Mouse (Mus musculus): ENCODE data around the gene Scyl1. TPM values are rescaled to one million over a fixed set of nuclear protein-coding genes. Genes with fewer than 3 reads are reported as not detected.
"Not testable (repeated sequence)": the region's sequence is repeated elsewhere in the genome, so short reads cannot be mapped to it uniquely, and the experiment has no call there.

Scyl1 gene
- polyA plus RNA-seq, 1 experiment from 2014 or later: 80.0 TPM

DNA sequence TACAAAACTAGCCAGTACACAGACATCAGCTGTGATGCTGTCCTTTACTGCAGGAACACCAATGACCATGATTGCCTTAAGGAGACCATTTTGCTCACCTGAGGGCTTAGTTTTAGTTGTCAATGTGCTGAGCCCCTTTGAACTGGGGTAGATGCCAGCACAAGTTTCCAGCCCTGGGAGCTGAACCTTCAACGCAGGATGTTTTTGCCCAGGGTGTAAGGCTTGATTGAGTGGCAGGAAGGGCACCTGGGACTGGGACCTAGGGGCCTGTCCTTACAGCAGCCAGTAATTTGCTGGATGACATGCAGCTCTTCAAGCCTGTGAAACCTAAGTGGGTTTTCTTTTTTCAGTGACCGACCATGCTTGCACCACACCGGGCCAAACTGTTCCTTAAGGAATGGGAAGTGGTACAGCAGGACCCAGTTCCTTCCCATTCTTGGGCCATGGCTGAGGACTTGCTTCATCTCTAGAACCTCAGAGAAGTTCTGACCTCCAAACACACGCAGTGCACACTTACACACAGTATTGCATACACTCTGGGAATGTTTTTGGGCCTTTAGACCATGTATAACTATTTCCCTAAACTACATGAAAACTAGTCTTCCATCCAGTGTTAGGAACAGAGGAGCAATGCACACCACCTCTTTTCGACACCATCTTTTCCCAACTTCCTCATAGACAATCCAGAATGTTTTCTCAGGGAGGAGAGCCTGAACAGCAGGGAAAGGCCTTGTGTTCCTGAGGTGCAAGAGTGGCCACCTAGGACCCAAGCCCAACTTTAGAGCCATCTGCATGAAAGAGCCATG is 23.8 kb upstream of the Scyl1 start:
- H3K36me3 ChIP-seq: peaks cover 41% of the 10 kb centered on the region
- ATAC-seq (ENCODE audit: insufficient number of reproducible peaks, insufficient read depth, low FRiP score, low TSS enrichment): peak; percentile 11; the same call in 1 of the 2 replicates
- no peaks in the 10 kb centered on the region for H3K9me3 ChIP-seq
- H3K4me1 ChIP-seq: peaks cover 21% of the 10 kb centered on the region
- WGBS: 41% methylated on average over 5 of the region's 5 CpGs
- H3K4me2 ChIP-seq (replicated peaks): 0 out of 2 replicates have a peak overlapping the region, but pooled peaks have one; percentile 4
- H3K27me3 ChIP-seq: no peaks in the 10 kb centered on the region
- H3K4me3 ChIP-seq: no peak overlapping the region
- no peak overlapping the region for H3K9ac ChIP-seq
- H3K27ac ChIP-seq: peak overlapping the region; percentile 52

DNA sequence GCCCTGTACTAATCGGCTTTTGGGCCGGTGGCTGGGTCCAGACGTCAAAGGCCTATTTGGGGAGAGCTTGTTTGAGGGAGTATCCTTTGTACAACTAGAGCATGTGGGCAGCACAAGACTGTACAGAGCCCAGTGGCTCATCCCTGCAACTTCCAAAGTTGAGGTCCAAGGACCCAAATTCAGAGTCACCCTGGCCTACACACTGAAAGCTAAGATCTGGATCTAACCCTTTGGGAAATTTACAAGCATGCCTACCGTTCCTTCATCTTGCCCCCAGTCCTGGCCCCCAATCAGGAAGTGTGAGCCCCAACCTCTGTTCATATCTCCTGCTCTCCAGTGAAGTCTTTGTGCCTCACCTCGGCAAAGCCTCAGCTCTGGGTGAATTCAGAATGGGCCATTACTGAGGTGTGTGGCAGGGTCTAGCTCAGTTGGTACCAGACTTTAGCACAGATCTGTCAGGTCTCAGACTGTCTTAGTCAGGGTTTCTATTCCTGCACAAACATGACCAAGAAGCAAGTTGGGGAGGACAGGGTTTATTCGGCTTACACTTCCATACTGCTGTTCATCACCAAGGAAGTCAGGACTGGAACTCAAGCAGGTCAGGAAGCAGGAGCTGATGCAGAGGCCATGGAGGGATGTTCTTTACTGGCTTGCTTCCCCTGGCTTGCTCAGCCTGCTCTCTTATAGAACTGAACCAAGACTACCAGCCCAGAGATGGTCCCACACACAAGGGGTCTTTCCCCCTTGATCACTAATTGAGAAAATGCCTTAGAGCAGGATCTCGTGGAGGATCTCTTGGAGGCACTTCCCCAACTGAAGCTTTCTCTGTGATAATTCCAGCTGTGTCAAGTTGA is 22.9 kb upstream of the Scyl1 start:
- H3K9me3 ChIP-seq: not testable (repeated sequence)
- H3K27ac ChIP-seq: peak overlapping the region; percentile 78

DNA sequence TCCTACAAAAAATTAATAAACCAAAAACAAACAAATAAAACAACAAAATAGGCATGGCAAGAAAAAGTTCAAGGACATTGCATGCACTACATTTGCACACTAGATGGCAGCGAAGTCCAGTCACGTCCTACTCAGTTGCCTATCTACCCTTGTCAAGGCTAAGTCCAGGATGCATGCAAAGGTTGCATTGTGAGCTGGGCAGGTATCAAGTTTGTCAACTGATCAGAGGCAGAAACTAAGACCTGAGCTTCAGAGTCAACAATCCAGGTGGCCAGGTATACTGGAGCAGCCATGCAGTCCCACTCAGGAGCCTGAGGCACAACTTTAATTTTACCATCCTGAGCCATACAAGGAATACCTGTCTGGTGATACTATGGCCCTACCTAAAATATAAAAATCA is 21.9 kb upstream of the Scyl1 start:
- Histone ChIP-seq H3K9ac (no peak overlapping the region), H3K27ac (no peak overlapping the region), H3K36me3 (peaks cover 34% of the 10 kb centered on the region), H3K9me3 (no peaks in the 10 kb centered on the region), H3K4me2 (replicated peaks) (no peak overlapping the region), H3K4me3 (no peak overlapping the region), H3K4me1 (peaks cover 21% of the 10 kb centered on the region), H3K27me3 (no peaks in the 10 kb centered on the region)
- peak; percentile 48; the same call in 1 of the 2 replicates for ATAC-seq (ENCODE audit: insufficient number of reproducible peaks, insufficient read depth, low FRiP score, low TSS enrichment)
- 2% methylated on average over 2 of the region's 2 CpGs for WGBS

More for the DNA sequence above, 22.9 kb upstream of the Scyl1 start:
- not testable (repeated sequence) for H3K27me3 ChIP-seq; H3K4me2 ChIP-seq (replicated peaks); H3K9ac ChIP-seq; H3K4me3 ChIP-seq
- 32% methylated on average over 7 of the region's 7 CpGs for WGBS
- ATAC-seq (ENCODE audit: insufficient number of reproducible peaks, insufficient read depth, low FRiP score, low TSS enrichment): peak; percentile 74
- Histone ChIP-seq H3K4me1 (peaks cover 21% of the 10 kb centered on the region), H3K36me3 (peaks cover 41% of the 10 kb centered on the region)

DNA sequence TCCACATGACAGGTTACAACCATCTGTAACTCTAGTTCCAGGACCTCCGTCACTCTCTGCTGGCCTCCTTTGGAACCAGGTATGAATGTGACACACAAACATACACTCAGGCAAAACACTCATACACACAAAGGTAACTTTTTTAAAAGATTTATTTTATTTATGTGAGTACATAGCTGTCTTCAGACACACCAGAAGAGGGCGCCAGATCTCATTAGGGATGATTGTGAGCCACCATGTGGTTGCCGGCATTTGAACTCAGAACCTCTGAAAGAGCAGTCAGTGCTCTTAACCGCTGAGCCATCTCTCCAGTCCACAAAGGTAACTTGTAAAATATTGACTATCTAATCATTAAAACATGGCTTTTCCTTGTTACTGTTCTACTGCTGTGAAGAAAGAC is 20.1 kb upstream of the Scyl1 start:
- Histone ChIP-seq H3K4me3 (no peak overlapping the region), H3K27ac (no peak overlapping the region), H3K9me3 (no peaks in the 10 kb centered on the region), H3K27me3 (no peaks in the 10 kb centered on the region), H3K4me2 (replicated peaks) (no peak overlapping the region), H3K4me1 (peaks cover 10% of the 10 kb centered on the region), H3K36me3 (peaks cover 16% of the 10 kb centered on the region), H3K9ac (no peak overlapping the region)
- no peak for ATAC-seq (ENCODE audit: insufficient number of reproducible peaks, insufficient read depth, low FRiP score, low TSS enrichment)
- WGBS: 71% methylated on average over 4 of the region's 4 CpGs

DNA sequence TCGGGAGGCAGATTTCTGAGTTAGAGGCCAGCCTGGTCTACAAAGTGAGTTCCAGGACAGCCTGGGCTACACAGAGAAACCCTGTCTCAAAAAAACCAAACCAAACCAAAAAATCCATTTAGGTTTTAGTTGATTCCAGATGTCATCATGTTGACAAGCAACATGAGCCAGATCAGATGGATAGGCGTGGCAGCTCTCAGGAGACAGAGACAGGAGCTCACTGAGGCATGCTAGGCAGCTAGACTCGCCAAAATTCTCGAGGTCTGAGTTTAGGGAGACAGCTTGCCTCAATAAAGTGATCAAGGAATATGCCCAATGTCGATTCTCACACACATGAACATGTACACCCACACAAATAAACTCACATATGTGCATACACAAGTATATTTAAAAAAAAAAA is 17.8 kb upstream of the Scyl1 start:
- no peak overlapping the region for H3K9ac ChIP-seq

DNA sequence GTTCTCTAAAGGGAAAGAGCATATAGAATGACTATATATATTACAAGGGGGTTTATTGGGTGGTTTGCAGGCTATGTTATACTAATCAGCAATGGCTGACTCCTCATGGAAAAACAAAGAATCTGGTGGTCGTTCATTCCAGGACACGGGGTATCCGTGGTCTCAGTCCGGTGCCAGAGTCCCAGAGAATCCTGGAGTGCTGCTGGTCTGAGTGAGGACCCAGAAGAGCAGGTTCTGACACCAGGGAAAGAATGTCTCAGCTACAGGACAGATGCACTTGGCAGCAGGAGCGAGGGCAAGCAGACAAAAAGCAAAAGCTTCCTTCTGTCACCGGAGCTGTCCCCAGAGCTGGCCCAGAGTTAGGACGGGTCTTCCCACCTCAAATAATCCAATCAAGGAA is 17.4 kb upstream of the Scyl1 start:
- no peak overlapping the region for H3K27ac ChIP-seq
- H3K9me3 ChIP-seq: no peaks in the 10 kb centered on the region
- H3K36me3 ChIP-seq: no peaks in the 10 kb centered on the region
- H3K4me1 ChIP-seq: no peaks in the 10 kb centered on the region
- no peak overlapping the region for H3K9ac ChIP-seq
- no peak overlapping the region for H3K4me2 ChIP-seq (replicated peaks)
- WGBS: 76% methylated on average over 7 of the region's 7 CpGs
- no peak overlapping the region for H3K4me3 ChIP-seq
- H3K27me3 ChIP-seq: no peaks in the 10 kb centered on the region
- ATAC-seq (ENCODE audit: insufficient number of reproducible peaks, insufficient read depth, low FRiP score, low TSS enrichment): no peak

More for the DNA sequence above, 17.8 kb upstream of the Scyl1 start:
- no peaks in the 10 kb centered on the region for H3K4me1 ChIP-seq
- no peak overlapping the region for H3K4me3 ChIP-seq
- no peaks in the 10 kb centered on the region for H3K27me3 ChIP-seq
- H3K36me3 ChIP-seq: no peaks in the 10 kb centered on the region
- WGBS: 55% methylated on average over 5 of the region's 5 CpGs
- H3K27ac ChIP-seq: no peak overlapping the region
- H3K9me3 ChIP-seq: no peaks in the 10 kb centered on the region
- H3K4me2 ChIP-seq (replicated peaks): no peak overlapping the region
- ATAC-seq (ENCODE audit: insufficient number of reproducible peaks, insufficient read depth, low FRiP score, low TSS enrichment): no peak

DNA sequence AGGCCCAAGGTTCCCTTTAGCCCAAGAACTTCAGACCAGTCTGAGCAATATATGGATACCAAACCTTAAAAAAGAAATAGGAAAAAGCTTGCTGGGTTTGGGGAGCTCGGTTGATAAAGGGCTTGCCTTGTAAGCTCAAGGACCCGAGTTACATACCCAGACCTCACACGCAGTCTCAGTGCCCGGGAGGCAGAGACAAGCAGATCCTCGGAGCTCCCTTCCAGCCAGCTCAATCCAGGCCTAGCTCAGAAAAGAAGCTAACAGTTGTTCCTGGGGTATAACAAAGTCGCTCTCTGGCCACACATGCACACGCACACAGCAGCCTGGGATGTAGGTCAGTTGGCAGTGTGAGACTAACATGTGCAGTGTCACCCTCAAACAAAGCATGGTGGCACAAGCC is 16.7 kb upstream of the Scyl1 start:
- no peak for ATAC-seq (ENCODE audit: insufficient number of reproducible peaks, insufficient read depth, low FRiP score, low TSS enrichment)
- Histone ChIP-seq H3K9me3 (no peaks in the 10 kb centered on the region), H3K27ac (no peak overlapping the region), H3K4me2 (replicated peaks) (no peak overlapping the region), H3K27me3 (no peaks in the 10 kb centered on the region), H3K4me1 (no peaks in the 10 kb centered on the region), H3K4me3 (no peak overlapping the region), H3K9ac (no peak overlapping the region), H3K36me3 (no peaks in the 10 kb centered on the region)
- 80% methylated on average over 7 of the region's 7 CpGs for WGBS

DNA sequence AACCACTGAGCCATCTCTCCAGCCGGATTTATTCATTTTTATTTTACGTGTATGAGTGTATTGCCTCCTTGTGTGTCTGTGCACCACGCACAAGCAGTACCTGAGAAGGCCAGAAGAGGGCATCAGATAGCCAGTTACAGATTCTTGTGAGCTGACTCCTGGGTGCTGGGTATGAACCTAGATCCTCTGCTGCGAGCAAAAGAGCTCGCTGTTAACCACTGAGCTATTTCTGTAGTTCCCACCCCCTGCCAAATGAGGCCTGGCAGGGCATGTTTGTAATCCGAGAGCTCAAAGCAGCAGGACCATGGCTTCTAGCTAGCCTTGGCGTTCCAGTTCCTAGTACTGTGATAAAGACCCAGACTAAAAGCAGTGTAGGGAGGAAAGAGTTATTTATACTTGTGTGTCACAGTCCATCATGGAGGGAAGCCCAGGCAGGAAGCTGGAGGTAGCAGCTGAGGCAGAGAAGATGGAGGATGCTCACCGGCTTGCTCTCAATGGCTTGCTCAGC is 16.0 kb upstream of the Scyl1 start:
- WGBS: 14% methylated on average over 8 of the region's 8 CpGs
- Histone ChIP-seq H3K4me1 (no peaks in the 10 kb centered on the region), H3K9me3 (no peaks in the 10 kb centered on the region), H3K36me3 (no peaks in the 10 kb centered on the region), H3K4me2 (replicated peaks) (no peak overlapping the region), H3K4me3 (no peak overlapping the region), H3K9ac (no peak overlapping the region), H3K27ac (peak overlapping the region; percentile 43; the same call in 1 of the 2 replicates), H3K27me3 (no peaks in the 10 kb centered on the region)
- 0 out of 2 replicates have a peak, but pooled peaks have one; percentile 42 for ATAC-seq (ENCODE audit: insufficient number of reproducible peaks, insufficient read depth, low FRiP score, low TSS enrichment)

DNA sequence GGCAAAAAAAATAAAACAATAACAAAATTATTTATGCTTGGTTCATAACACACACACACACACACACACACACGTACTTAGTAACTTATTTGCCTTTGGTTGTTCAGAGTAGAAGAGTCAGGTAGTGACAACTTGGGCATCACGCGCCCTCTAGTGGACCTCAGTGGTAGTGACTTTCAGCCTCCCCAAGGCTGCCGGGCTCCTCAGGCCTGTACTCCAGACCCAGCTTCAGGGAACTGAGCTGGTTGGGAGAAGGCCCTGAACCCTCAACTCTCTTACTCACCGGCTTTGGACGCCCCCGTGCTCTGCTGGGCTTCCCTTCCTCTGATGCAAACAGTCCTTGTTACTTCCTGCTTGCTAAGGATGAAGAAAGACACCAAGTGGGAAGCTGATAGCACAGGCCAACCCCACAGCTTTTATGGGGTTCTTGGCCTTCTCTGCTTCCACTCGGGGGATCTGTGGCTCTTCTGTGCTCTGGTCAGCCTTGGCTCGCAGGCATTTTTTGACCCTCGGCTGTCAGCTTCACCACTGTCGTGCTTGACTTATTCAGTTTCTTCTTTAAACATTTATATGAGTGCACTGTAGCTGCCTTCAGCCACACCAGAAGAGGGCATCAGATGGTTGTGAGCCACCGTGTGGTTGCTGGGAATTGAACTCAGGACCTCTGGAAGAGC is 15.4 kb upstream of the Scyl1 start:
- Histone ChIP-seq H3K36me3 (no peaks in the 10 kb centered on the region), H3K27me3 (no peaks in the 10 kb centered on the region), H3K9me3 (no peaks in the 10 kb centered on the region), H3K4me1 (no peaks in the 10 kb centered on the region), H3K4me2 (replicated peaks) (no peak overlapping the region), H3K9ac (no peak overlapping the region), H3K27ac (0 out of 2 replicates have a peak overlapping the region, but pooled peaks have one; percentile 14), H3K4me3 (no peak overlapping the region)
- peak; percentile 62; the same call in 1 of the 2 replicates for ATAC-seq (ENCODE audit: insufficient number of reproducible peaks, insufficient read depth, low FRiP score, low TSS enrichment)
- 11% methylated on average over 12 of the region's 12 CpGs for WGBS

DNA sequence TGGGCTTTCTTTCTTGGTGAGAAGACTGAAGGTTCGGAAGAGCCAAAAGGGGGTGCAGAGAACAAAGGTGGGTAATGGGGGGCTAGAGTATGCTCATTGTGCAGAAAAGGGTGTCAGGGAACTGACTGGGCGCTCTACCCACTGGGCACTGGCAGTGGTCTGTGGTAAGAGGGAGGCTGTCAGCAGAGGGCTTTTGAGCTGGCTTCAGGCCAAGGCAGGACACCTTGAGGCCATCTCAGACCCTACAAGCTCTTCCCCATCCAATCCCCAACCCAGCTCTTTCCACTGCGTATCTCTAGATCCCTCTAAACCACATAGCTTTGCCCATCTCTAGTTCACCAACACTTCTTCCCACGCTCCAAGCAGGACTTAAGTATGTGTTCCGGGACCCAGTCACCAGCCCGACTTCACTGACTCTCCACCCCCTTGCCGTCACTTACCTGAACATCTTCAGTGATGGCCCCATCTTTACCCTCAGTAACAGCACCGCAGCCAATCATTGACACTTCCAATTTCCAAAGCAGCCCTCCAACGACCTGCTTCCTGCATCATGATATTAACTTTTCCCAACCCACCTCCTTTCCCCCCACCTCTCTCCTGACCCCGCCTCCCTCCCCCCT is 13.8 kb upstream of the Scyl1 start:
- H3K27me3 ChIP-seq: no peaks in the 10 kb centered on the region

DNA sequence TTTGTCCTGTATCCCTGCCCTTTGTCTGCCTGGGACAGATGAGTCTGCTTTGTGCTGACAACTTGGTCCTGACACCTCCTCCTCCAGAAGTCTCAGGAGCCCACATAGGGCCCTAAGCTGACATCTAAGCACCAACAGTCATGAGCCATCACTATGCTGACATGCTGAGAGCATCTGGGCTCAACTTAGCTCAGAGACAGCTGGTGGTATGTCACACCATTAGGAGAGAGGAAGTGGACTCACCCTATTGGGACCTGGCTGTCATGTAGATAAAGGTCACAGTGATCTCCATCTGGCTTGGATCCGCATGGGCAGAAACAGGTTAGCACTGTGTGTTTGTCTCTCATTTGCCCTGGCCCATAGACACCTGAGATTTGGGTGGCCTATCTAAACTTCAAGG is 10.9 kb upstream of the Scyl1 start:
- H3K27ac ChIP-seq: no peak overlapping the region
- no peak overlapping the region for H3K4me2 ChIP-seq (replicated peaks)
- H3K36me3 ChIP-seq: no peaks in the 10 kb centered on the region
- WGBS: 81% methylated on average over 1 of the region's 1 CpGs
- H3K9ac ChIP-seq: no peak overlapping the region
- no peaks in the 10 kb centered on the region for H3K4me1 ChIP-seq
- no peak overlapping the region for H3K4me3 ChIP-seq
- no peak for ATAC-seq (ENCODE audit: insufficient number of reproducible peaks, insufficient read depth, low FRiP score, low TSS enrichment)
- H3K27me3 ChIP-seq: no peaks in the 10 kb centered on the region
- no peaks in the 10 kb centered on the region for H3K9me3 ChIP-seq

More for the DNA sequence above, 13.8 kb upstream of the Scyl1 start:
- Histone ChIP-seq H3K4me3 (no peak overlapping the region), H3K27ac (no peak overlapping the region), H3K36me3 (no peaks in the 10 kb centered on the region), H3K4me2 (replicated peaks) (no peak overlapping the region), H3K9ac (no peak overlapping the region), H3K4me1 (no peaks in the 10 kb centered on the region), H3K9me3 (no peaks in the 10 kb centered on the region)
- 61% methylated on average over 10 of the region's 10 CpGs for WGBS
- no peak for ATAC-seq (ENCODE audit: insufficient number of reproducible peaks, insufficient read depth, low FRiP score, low TSS enrichment)

Measured in embryonic facial prominence, embryonic 12.5 days (tissue).